Mouse (Mus musculus) neural tube, embryonic 11.5 days (tissue): ENCODE measurements around the gene Kansl1l. TPM values are rescaled to one million over a fixed set of nuclear protein-coding genes. Genes with fewer than 3 reads are reported as not detected.

ENCODE experiments used
- ATAC-seq: fragments of 200-750 bp; cut with Nextera tagmentation; 2 replicates; pipeline ENCODE4 v1.8.0; 2017; ENCODE audit warnings: moderate number of reproducible peaks, mild to moderate bottlenecking, moderate TSS enrichment, moderate library complexity; ENCODE audit not compliant: insufficient read depth, low FRiP score, low TSS enrichment
- DNase-seq: peaks from one replicate; pipeline ENCODE4 v3.0.0-alpha.2; 2015; ENCODE audit warnings: low spot score
- H3K27ac ChIP-seq: fragments of 300-500 bp; sonication (generic); 2 replicates; pipeline ENCODE4 v1.5.1; 2014; ENCODE audit warnings: low read depth, mild to moderate bottlenecking, low read length
- H3K27me3 ChIP-seq: fragments of 300-500 bp; sonication (generic); 2 replicates; pipeline ENCODE4 v1.6.1; 2014; ENCODE audit warnings: mild to moderate bottlenecking, low read length, mixed read lengths; ENCODE audit not compliant: control insufficient read depth, insufficient read depth
- H3K36me3 ChIP-seq: fragments of 300-500 bp; sonication (generic); 2 replicates; pipeline ENCODE4 v1.6.1; 2014; ENCODE audit warnings: mild to moderate bottlenecking, low read length, moderate library complexity, mixed read lengths; ENCODE audit not compliant: control insufficient read depth, insufficient read depth
- H3K4me1 ChIP-seq: fragments of 300-500 bp; sonication (generic); 2 replicates; pipeline ENCODE4 v1.6.1; 2014; ENCODE audit warnings: low read length, mixed read lengths; ENCODE audit not compliant: control insufficient read depth, insufficient read depth
- H3K4me2 ChIP-seq: fragments of 300-500 bp; sonication (generic); 2 replicates; pipeline ENCODE4 v1.6.1; 2014; ENCODE audit warnings: low read depth, mild to moderate bottlenecking, moderate library complexity
- H3K4me3 ChIP-seq: fragments of 300-500 bp; sonication (generic); 2 replicates; pipeline ENCODE4 v1.5.1; 2014; ENCODE audit warnings: low read depth, low read length
- H3K9ac ChIP-seq: fragments of 300-500 bp; sonication (generic); 2 replicates; pipeline ENCODE4 v1.6.1; 2014; ENCODE audit warnings: mild to moderate bottlenecking, low read length
- H3K9me3 ChIP-seq: fragments of 300-500 bp; sonication (generic); 2 replicates; pipeline ENCODE4 v1.6.1; 2016; ENCODE audit warnings: low read length; ENCODE audit not compliant: control insufficient read depth
- WGBS: fragments of 180-500 bp; shearing (Covaris S2); extraction: QIAGEN DNeasy Blood & Tissue Kit; methylation state at CpG from one replicate; pipeline ENCODE4 v1.1.7; 2014; 5-methylcytosine and 5-hydroxymethylcytosine counted together
- polyA plus RNA-seq: library from polyadenylated mRNA; unstranded; fragments of >200 nt; fragmentation: Nextera tagmentation; extraction: Ambion mirVana; gene quantifications from 2 replicates; pipeline ENCODE4 v1.2.1, GENCODE M21; 2014

Gene Kansl1l
- polyA plus RNA-seq, 1 experiment from 2014 or later, result 9.3 TPM

DNA sequence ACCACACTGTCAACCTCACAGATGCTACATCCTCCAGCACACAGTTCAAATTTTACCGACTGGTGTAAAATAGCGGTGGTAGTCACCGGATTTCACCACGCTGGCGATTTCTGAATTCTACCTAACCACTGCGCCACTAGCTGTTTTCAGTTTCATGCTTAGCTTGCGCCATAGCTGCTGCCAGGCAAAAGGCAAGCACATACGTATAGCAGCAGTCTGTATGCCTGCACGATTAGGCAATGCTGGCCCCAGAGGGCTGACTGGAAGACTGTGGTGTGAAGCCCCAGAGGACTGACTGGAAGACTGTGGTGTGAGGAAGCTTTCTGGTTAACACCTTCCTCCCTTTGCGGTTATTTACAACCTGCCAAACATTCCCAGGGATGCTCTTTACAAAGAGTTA lies 24.6 kb upstream of the Kansl1l start:
- H3K4me2 ChIP-seq, result no peak overlapping the region
- DNase-seq (no peak), ATAC-seq (no peak)
- no peak overlapping the region for H3K9ac ChIP-seq
- no peak overlapping the region for H3K4me3 ChIP-seq
- no peaks in the 10 kb centered on the region for H3K36me3 ChIP-seq
- no peaks in the 10 kb centered on the region for H3K9me3 ChIP-seq
- WGBS, result 69% methylated on average over 10 of the region's 10 CpGs
- H3K4me1 ChIP-seq, result no peaks in the 10 kb centered on the region
- H3K27ac ChIP-seq, result no peak overlapping the region
- no peaks in the 10 kb centered on the region for H3K27me3 ChIP-seq

DNA sequence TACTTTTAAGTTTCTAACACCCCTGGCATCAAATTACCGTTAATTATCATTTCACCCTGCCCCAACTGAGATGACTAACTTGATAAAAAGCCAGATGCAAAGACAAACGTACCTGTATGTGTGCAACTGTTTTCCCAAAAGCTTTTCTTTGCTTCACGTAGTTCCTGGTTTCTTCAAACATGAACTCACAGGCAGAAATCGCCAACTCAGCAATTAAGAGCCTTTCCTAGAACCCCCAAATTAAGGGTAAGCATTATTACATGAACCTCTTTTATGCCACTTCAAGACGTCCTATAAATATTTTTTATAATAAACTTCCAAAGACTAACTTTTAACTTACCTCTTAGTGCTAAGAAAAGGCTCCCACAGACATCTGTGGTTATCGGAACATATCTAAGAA lies 24.1 kb upstream of the Kansl1l start:
- Histone ChIP-seq H3K36me3 (no peaks in the 10 kb centered on the region), H3K9ac (no peak overlapping the region), H3K4me1 (no peaks in the 10 kb centered on the region), H3K27ac (no peak overlapping the region), H3K27me3 (no peaks in the 10 kb centered on the region), H3K4me3 (no peak overlapping the region), H3K4me2 (no peak overlapping the region), H3K9me3 (no peaks in the 10 kb centered on the region)
- DNase-seq, result no peak
- 81% methylated on average over 6 of the region's 6 CpGs for WGBS
- ATAC-seq, result no peak

DNA sequence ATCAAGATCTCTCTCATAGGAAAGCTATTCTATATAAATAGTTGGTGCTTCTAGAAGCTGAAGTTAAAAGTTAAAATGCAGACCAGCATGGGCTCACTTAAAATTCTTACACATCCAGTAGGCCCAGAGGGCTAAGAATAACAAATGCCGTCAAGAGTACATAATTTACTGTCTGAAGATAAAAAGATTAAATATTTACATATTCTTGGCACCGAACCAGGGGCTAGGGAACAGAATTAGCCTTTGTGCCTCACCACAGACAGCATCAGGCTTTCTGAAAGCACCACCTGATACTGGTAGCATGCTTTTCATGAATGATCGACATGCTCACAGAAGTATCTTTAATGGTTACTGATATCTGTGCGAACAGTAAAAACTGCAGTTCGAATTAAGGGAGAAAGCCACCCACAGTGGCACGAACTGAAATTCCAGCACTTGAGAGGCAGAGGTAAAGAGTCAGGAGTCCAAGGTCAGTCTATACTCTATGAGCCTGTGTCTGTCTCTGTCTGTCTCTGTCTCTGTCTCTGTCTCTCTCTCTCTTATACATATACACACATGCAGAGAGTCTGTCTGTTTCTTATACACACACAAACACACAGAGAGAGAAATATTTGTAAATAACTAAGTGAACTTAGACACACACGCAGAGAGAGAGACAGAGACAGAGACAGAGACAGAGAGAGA lies 22.5 kb upstream of the Kansl1l start:
- no peaks in the 10 kb centered on the region for H3K27me3 ChIP-seq
- no peak for ATAC-seq
- no peak for DNase-seq
- no peaks in the 10 kb centered on the region for H3K36me3 ChIP-seq
- no peak overlapping the region for H3K4me2 ChIP-seq
- H3K4me1 ChIP-seq, result no peaks in the 10 kb centered on the region
- H3K9ac ChIP-seq, result no peak overlapping the region
- WGBS, result 81% methylated on average over 7 of the region's 7 CpGs
- H3K27ac ChIP-seq, result no peak overlapping the region
- no peaks in the 10 kb centered on the region for H3K9me3 ChIP-seq
- H3K4me3 ChIP-seq, result no peak overlapping the region

DNA sequence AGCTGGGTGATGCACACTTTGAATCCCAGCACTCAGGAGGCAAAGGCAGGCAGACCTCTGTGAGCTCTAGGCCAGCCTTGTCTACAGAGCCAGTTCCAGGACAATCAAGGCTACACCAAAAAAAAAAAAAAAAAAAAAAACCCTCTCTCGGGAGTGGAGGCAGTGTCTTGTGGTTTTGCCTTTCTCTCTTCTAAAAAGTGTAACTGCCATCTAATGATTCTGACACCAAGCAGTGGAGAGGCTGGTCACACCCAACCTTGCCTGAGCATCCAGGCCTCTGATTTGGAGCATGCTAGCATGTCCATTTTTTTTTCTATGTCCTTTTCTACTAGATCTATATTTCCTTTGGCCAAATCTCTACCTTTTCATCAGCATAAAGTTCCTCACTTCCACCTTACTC lies 21.8 kb upstream of the Kansl1l start:
- ATAC-seq (no peak), DNase-seq (no peak)
- Histone ChIP-seq H3K9ac (no peak overlapping the region), H3K27me3 (no peaks in the 10 kb centered on the region), H3K36me3 (no peaks in the 10 kb centered on the region), H3K4me3 (no peak overlapping the region), H3K4me1 (no peaks in the 10 kb centered on the region), H3K4me2 (no peak overlapping the region), H3K9me3 (no peaks in the 10 kb centered on the region), H3K27ac (no peak overlapping the region)
- WGBS, result 73% methylated on average over 1 of the region's 1 CpGs

DNA sequence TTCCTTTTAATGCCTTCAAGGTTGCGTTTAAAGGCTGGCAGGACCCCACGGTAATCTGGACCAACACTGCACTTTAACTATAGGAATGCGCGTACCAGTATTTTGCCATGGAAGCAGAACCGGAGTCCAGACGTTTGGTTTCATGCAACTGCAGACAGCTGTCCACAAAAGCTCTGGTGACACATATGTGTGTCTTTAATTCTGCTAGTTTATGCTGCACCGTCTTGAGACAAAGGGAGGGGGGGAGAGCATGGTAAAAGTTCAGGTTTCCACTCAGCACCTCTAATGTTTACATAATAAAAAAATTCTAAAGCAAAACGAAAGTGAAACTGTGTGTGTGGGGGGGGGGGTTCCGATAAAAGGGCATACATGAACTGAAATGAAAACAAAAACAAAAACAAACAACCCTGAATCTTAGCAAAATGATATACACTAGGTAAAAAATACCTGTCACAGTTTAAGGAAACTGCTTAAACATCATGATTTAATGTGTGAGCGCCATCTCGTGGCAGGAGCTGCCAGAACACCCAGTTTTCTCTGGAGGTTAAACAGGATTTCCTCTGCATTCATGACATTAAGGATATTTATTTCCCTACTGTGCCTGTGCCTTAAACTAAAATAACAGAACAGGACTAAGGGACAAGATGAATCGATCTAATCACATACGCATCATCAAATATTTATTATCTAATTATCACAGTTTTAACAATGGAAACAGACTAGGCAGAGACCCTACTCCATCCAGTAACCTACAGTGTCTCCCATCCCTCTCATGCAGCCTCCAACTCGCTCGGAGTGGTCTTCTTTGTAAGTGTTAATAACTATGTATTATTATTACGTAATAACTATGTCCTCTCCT lies 21.1 kb upstream of the Kansl1l start:
- Histone ChIP-seq H3K4me3 (no peak overlapping the region), H3K36me3 (no peaks in the 10 kb centered on the region), H3K27ac (no peak overlapping the region), H3K4me2 (no peak overlapping the region), H3K27me3 (no peaks in the 10 kb centered on the region), H3K9ac (no peak overlapping the region), H3K4me1 (no peaks in the 10 kb centered on the region), H3K9me3 (no peaks in the 10 kb centered on the region)
- peak; percentile 74 for DNase-seq
- ATAC-seq, result 0 out of 2 replicates have a peak, but pooled peaks have one; percentile 48
- WGBS, result 58% methylated on average over 16 of the region's 16 CpGs

DNA sequence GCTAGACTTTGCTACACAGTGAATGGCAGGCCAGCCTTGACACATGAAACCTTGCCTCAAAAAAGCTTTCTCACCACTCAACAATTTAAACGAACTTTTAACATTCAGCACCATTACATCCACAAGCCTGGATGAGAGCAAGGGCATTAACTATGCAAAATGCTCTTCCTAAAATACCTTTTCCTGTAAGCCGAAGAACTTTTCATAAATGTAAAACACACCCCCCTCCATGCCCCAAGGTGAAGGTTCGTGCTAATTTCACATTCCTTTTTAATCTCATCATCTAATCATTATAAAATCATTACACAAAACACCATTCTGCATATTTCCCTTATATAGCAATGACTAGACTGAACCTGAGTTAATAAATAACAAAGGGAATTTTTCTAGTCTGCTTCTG lies 19.8 kb upstream of the Kansl1l start:
- 91% methylated on average over 3 of the region's 3 CpGs for WGBS
- H3K27ac ChIP-seq, result no peak overlapping the region
- no peak for DNase-seq

DNA sequence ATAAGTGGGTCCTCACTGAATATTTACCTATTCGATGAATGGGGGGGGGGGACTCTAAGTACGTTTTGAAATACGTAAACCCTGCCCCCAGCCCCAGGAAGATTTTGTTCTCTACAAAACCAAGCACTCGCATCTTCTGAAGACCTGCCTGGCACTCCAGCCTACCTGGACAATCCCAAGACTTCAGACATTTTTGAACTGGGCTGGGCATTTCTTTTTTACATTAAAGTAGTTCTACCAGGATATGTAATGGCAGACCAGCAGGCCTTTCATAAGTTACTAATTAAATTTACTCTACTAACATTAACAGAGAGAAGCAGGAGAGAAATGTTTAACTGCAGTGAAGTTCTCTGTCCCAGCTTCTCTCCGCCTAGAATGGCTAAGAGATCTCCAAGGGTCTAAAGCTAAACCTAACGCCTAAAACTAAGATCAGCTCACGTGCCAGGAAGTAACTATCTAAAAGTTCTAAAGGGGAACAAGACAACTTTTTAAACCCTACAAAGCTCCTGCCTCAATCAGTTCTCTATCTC lies 15.3 kb upstream of the Kansl1l start:
- H3K4me3 ChIP-seq, result no peak overlapping the region
- H3K9me3 ChIP-seq, result no peaks in the 10 kb centered on the region
- ATAC-seq, result no peak
- no peak overlapping the region for H3K27ac ChIP-seq
- no peaks in the 10 kb centered on the region for H3K36me3 ChIP-seq
- H3K27me3 ChIP-seq, result no peaks in the 10 kb centered on the region
- no peak overlapping the region for H3K9ac ChIP-seq
- H3K4me2 ChIP-seq, result no peak overlapping the region
- 91% methylated on average over 7 of the region's 7 CpGs for WGBS
- no peaks in the 10 kb centered on the region for H3K4me1 ChIP-seq
- DNase-seq, result no peak

More for the DNA sequence above, 19.8 kb upstream of the Kansl1l start:
- ATAC-seq, result no peak
- Histone ChIP-seq H3K4me1 (no peaks in the 10 kb centered on the region), H3K9ac (no peak overlapping the region), H3K4me2 (no peak overlapping the region), H3K27me3 (no peaks in the 10 kb centered on the region), H3K36me3 (no peaks in the 10 kb centered on the region), H3K4me3 (no peak overlapping the region), H3K9me3 (no peaks in the 10 kb centered on the region)

DNA sequence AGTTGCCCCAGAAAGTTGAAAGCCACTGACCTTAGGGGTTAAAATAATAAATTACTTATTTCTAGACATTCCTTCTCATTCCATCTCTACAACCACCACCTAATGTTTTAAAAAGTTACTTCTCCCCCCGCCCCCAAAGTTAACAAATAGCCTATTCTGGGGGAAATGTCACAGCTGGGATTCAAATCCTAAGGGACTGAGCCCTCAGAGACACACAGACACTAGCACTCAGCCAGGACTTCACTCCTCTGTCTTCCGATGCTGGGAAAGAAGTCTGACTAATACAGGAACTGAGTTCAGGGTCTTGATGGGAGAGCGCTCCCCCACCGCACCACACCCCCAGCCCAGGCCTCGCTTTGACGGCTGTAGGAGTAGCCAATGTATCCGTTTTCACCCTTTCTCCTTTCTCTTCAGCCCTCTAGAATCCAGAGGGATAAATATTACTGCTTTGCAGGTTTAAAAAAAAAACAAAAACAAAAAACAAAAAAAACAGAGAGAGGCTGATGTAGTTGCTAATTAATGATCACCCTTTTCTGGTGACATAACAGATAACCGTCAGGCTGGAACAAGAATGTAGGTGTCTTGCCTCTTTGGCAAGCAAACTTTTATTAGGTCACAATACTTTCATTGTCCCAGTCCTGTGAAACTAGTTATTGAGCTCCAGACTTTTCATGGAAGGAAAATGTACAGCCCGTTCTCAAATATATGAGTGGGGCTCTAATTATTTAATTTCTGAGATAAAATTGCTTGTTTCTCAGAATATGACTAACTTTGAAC lies 14.7 kb upstream of the Kansl1l start:
- ATAC-seq, result no peak

More for the DNA sequence above, 14.7 kb upstream of the Kansl1l start:
- DNase-seq, result no peak
- Histone ChIP-seq H3K9me3 (no peaks in the 10 kb centered on the region), H3K4me3 (no peak overlapping the region), H3K27me3 (no peaks in the 10 kb centered on the region), H3K4me2 (no peak overlapping the region), H3K36me3 (no peaks in the 10 kb centered on the region), H3K4me1 (no peaks in the 10 kb centered on the region), H3K9ac (no peak overlapping the region), H3K27ac (no peak overlapping the region)
- 67% methylated on average over 9 of the region's 9 CpGs for WGBS
